Mouse (Mus musculus) intestine, postnatal 0 days (tissue): ENCODE results near the gene Micu1. TPM values are rescaled to one million over a fixed set of nuclear protein-coding genes. Genes with fewer than 3 reads are reported as not detected.

Experiments
- ATAC-seq: fragments of 200-750 bp; cut with Nextera tagmentation; 2 replicates; pipeline ENCODE4 v1.8.0; 2017; ENCODE audit warnings: mild to moderate bottlenecking, moderate TSS enrichment, moderate library complexity
- H3K27ac ChIP-seq: fragments of 300-500 bp; sonication (generic); 2 replicates; pipeline ENCODE4 v1.5.1; 2014; ENCODE audit warnings: mild to moderate bottlenecking, low read depth, low read length, moderate library complexity
- H3K27me3 ChIP-seq: fragments of 300-500 bp; sonication (generic); replicated peaks from 2 replicates; pipeline ENCODE4 v1.6.1; 2014; ENCODE audit warnings: low read length, mixed read lengths; ENCODE audit not compliant: control insufficient read depth, insufficient read depth
- H3K36me3 ChIP-seq: fragments of 300-500 bp; sonication (generic); 2 replicates; pipeline ENCODE4 v1.6.1; 2014; ENCODE audit warnings: mild to moderate bottlenecking, moderate library complexity; ENCODE audit not compliant: control insufficient read depth, insufficient read depth
- H3K4me1 ChIP-seq: fragments of 300-500 bp; sonication (generic); replicated peaks from 2 replicates; pipeline ENCODE4 v1.6.1; 2014; ENCODE audit warnings: antibody characterized with exemption, low read length, mixed read lengths; ENCODE audit not compliant: control insufficient read depth, insufficient read depth
- H3K4me2 ChIP-seq: fragments of 300-500 bp; sonication (generic); replicated peaks from 2 replicates; pipeline ENCODE4 v1.6.1; 2014; ENCODE audit warnings: low read depth, mild to moderate bottlenecking, moderate library complexity
- H3K4me3 ChIP-seq: fragments of 300-500 bp; sonication (generic); 2 replicates; pipeline ENCODE4 v1.5.1; 2014; ENCODE audit warnings: low read depth, low read length
- H3K9ac ChIP-seq: fragments of 300-500 bp; sonication (generic); 2 replicates; pipeline ENCODE4 v1.6.1; 2014; ENCODE audit warnings: mild to moderate bottlenecking, low read depth, low read length
- H3K9me3 ChIP-seq: fragments of 300-500 bp; sonication (generic); 2 replicates; pipeline ENCODE4 v1.6.1; 2016; ENCODE audit warnings: mixed run types; ENCODE audit not compliant: control insufficient read depth
- CTCF ChIP-seq: sonication (generic); IDR thresholded peaks from 2 replicates; pipeline ENCODE4 v1.5.1; 2016; ENCODE audit warnings: low read depth, mild to moderate bottlenecking, control low read depth, antibody characterized with exemption, moderate library complexity
- WGBS: fragments of 180-500 bp; shearing (Covaris S2); extraction: QIAGEN DNeasy Blood & Tissue Kit; methylation state at CpG from one replicate; pipeline ENCODE4 v1.1.7; 2014; 5-methylcytosine and 5-hydroxymethylcytosine counted together
- polyA plus RNA-seq: library from polyadenylated mRNA; unstranded; fragments of >200 nt; fragmentation: Nextera tagmentation; extraction: Ambion mirVana; gene quantifications from 2 replicates; pipeline ENCODE4 v1.2.1, GENCODE M21; 2015

Gene Micu1
- polyA plus RNA-seq, 1 experiment from 2014 or later: 57.8 TPM

DNA sequence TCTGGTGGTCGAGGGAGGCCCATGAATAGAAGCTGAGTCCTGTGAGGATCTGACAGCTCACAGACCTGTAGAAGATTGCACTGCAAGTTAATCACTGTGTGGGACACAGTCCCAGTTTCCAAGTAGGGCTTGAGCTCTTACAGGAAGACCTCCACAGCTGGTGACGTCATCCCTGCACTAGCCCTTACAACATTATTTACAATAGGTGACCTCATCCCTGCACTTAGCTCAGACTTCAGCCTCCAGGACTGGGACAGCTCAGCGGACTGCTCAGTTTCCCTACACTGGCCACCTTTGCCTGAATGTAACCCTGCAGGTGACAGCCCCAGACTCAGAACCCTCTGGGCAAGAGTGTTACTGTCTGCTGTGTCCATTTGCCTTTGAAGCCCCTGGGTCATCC, 75.0 kb downstream of the Micu1 start:
- no peak overlapping the region for H3K4me2 ChIP-seq
- no peaks in the 10 kb centered on the region for H3K9me3 ChIP-seq
- ATAC-seq: peak; percentile 67
- no peak overlapping the region for H3K27ac ChIP-seq
- 48% methylated on average over 3 of the region's 3 CpGs for WGBS
- no peaks in the 10 kb centered on the region for H3K27me3 ChIP-seq
- 0 out of 2 replicates have a peak, but pooled peaks cover 2% of the 10 kb centered on the region for H3K4me1 ChIP-seq
- TF ChIP-seq CTCF: no peak
- H3K9ac ChIP-seq: no peak overlapping the region
- no peak overlapping the region for H3K4me3 ChIP-seq
- H3K36me3 ChIP-seq: peaks cover 13% of the 10 kb centered on the region; the same call in 1 of the 2 replicates

DNA sequence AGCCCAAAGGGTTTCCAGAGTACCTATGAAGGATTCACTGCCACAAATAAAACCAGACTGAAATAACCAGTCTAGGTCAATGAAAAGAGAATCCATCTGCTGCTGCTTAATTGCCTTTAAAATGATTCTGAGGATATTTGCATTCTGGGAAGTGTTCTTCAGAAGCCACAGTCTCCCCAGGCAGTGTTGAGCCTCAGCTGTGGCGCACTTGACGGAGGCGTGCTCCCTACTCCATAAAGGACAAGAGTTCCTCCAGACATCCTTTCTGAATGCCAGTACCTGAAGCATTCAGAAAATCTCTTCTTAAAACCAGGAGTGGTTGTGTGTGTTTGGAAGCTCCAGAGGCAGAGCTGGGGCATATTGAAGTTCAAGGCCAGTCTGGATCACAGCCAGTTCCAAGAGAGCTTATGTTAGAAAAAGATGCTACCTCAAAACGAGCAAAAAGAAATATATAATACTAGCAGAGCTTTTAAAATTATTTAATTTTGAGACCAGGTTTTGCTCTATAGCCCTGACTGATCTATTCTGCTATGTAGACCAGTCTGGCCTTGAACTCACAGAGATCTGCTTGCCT, 75.9 kb downstream of the Micu1 start:
- Histone ChIP-seq H3K4me3 (no peak overlapping the region), H3K9me3 (no peaks in the 10 kb centered on the region), H3K27ac (no peak overlapping the region), H3K9ac (no peak overlapping the region), H3K4me1 (0 out of 2 replicates have a peak, but pooled peaks cover 2% of the 10 kb centered on the region), H3K4me2 (no peak overlapping the region), H3K27me3 (no peaks in the 10 kb centered on the region), H3K36me3 (peaks cover 17% of the 10 kb centered on the region; the same call in 1 of the 2 replicates)
- no peak for TF ChIP-seq CTCF
- WGBS: 95% methylated on average over 4 of the region's 4 CpGs
- ATAC-seq: no peak

DNA sequence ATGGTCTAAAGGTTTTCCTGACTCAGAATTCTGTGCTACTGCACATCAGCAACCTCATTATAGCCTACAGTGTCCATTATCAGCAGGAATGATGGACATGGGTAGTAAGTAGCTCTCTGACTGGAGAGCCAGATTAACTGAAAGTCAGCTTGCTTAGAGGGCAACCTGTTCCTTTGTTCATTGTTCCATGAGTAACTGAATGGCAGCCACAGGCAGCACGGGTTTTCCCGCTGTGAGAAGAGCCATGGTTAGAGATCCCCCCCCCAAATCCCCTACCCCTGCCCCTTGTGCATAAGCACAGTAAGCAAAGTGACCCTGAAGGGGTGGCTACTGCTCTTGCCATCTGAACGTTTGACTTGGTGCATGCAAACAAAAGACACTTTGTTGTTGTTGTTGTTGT, 78.4 kb downstream of the Micu1 start:
- H3K4me2 ChIP-seq: no peak overlapping the region
- H3K9ac ChIP-seq: no peak overlapping the region
- no peaks in the 10 kb centered on the region for H3K9me3 ChIP-seq
- no peak for TF ChIP-seq CTCF
- 69% methylated on average over 3 of the region's 3 CpGs for WGBS
- no peak overlapping the region for H3K4me3 ChIP-seq
- 0 out of 2 replicates have a peak, but pooled peaks cover 2% of the 10 kb centered on the region for H3K4me1 ChIP-seq
- H3K27me3 ChIP-seq: no peaks in the 10 kb centered on the region
- peaks cover 16% of the 10 kb centered on the region; the same call in 1 of the 2 replicates for H3K36me3 ChIP-seq
- H3K27ac ChIP-seq: no peak overlapping the region
- no peak for ATAC-seq

DNA sequence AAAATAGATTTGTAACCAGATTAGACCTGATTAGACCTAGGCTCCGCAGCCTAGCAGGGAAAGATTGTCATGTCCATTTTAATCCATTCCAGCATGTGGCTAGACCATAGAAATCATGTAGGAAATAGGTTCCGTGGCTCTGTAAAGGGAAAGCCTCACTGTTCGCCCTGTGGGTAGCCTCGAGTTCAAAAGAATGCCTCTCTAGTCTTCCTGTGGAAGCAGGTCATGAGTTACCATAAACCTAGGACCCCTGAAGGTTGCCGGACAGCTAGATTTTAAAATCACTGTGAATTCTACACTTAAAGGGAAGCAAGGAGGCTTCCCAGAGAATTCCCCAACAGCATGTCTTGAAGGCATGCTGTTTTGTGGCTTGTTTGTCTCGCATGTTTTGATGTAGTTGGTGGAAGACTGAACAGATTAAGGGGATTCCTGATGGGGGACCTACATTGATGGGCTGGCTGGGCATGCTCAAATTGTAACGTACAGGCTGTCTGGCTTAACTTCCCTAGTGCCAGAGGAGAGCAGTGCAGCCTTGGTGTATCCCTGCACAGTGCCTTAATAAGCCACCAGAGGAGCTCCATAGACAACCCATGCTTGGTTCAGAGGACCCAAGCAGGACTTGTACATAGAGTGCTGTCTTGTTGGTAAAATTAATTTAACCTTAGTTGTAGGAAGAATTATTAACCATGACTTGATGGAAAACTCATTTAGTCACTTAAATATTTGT, 79.1 kb downstream of the Micu1 start:
- no peak overlapping the region for H3K27ac ChIP-seq
- H3K36me3 ChIP-seq: peaks cover 10% of the 10 kb centered on the region; the same call in 1 of the 2 replicates
- 0 out of 2 replicates have a peak, but pooled peaks cover 2% of the 10 kb centered on the region for H3K4me1 ChIP-seq
- no peaks in the 10 kb centered on the region for H3K27me3 ChIP-seq
- 87% methylated on average over 7 of the region's 7 CpGs for WGBS
- no peak overlapping the region for H3K4me3 ChIP-seq
- H3K4me2 ChIP-seq: no peak overlapping the region
- no peaks in the 10 kb centered on the region for H3K9me3 ChIP-seq
- TF ChIP-seq CTCF: peak; percentile 28
- ATAC-seq: no peak
- no peak overlapping the region for H3K9ac ChIP-seq

DNA sequence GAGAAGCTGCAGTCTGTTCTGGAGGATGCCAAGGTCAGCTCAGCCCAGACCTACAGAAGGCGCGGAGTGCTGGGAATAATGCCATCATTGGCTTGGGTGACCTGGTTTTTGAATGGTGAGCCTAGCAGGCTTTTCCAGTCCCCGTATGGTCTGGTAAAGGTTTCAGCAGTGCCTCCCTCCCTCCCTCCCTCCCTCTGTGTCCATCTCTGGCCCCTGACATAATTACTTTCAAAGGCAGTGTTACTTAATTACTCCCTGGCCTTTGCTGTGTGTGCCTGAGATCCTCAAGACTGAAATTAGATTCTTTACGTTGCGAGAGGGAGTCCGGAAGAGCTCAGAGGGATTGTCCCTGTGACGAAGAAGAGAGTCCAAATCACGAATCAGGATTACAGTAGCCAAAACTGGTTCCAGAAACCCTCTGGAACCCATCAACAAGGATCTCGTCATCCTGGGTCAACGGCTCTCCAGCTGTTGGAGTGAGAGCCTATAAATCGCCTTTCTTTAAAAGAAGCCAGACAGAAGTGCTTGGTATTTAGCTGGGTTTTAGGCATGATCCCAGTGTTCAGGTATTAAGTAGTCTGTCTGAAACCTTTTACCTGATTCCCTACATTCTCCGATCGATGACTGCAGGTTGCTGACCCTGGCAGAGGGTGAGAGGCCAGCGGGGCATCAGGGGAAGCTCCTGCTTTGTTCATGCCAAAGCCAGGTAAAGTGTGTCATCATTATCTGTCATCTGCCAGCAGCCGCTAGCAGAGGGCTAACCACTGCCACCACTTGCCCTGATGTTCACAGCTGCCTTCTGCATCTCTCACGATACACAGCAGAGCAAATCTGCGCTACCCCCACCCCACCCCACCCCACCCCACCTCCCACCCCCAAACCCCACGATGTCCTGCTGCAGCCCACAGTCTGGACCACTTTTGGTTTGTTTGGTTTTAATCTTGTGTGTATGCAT, 82.7 kb downstream of the Micu1 start:
- Histone ChIP-seq H3K9me3 (no peaks in the 10 kb centered on the region), H3K4me1 (0 out of 2 replicates have a peak, but pooled peaks cover 2% of the 10 kb centered on the region), H3K27me3 (no peaks in the 10 kb centered on the region), H3K27ac (no peak overlapping the region), H3K36me3 (peaks cover 23% of the 10 kb centered on the region), H3K9ac (no peak overlapping the region), H3K4me2 (no peak overlapping the region), H3K4me3 (no peak overlapping the region)
- no peak for TF ChIP-seq CTCF
- WGBS: 68% methylated on average over 18 of the region's 18 CpGs
- ATAC-seq: no peak

DNA sequence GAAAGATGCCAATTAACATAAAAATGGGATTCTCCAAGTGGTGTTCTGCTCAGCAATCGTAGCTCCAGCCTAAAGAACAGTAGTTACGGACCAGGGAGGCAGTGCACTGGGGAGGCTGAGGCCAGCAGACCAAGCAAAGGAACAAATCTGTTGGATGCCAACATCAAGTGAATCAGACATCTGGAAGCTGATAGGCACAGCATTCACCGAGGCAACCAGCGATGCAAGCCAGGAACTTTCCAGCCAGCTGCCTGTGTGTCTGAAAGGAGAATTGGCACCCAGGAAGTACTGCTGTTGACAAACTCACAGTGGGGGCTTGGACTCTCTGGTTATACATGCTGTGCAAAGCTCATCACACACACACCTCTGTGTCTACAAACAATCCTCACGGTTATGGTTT, 84.0 kb downstream of the Micu1 start:
- Histone ChIP-seq H3K27me3 (no peaks in the 10 kb centered on the region), H3K4me1 (no peaks in the 10 kb centered on the region), H3K4me2 (no peak overlapping the region), H3K4me3 (no peak overlapping the region), H3K36me3 (peaks cover 31% of the 10 kb centered on the region), H3K9me3 (no peaks in the 10 kb centered on the region), H3K9ac (no peak overlapping the region), H3K27ac (no peak overlapping the region)
- no peak for TF ChIP-seq CTCF
- 85% methylated on average over 5 of the region's 5 CpGs for WGBS
- no peak for ATAC-seq
